8 mouse cellular contexts compared by ENCODE assay signal in genomic region chr7:133636738-133637352, GRCm38 (mm10). TPM values are rescaled to one million over a fixed set of nuclear protein-coding genes. Genes with fewer than 3 reads are reported as not detected.
DNase-seq lines count a peak whose midpoint lies in the region; ATAC-seq and TF ChIP-seq lines count a peak whose summit lies in the region.

No protein-coding gene starts in this region.

- no peaks in the 10 kb centered on the region for H3K9me3 ChIP-seq in MEL (replicated peaks; ENCODE audit: insufficient read depth, low read length)
- H3K9me3 ChIP-seq in hindbrain, embryonic 10.5 days = no peaks in the 10 kb centered on the region
- no peaks in the 10 kb centered on the region for H3K9me3 ChIP-seq in lung, postnatal 0 days (ENCODE audit: low read length)

- no peaks in the 10 kb centered on the region for H3K27me3 ChIP-seq in MEL (ENCODE audit: control insufficient read depth in 1 of 2, insufficient read depth in 2 of 2, low read length in 2 of 2)
- no peaks in the 10 kb centered on the region for H3K27me3 ChIP-seq in cerebellum, adult 2 months (ENCODE audit: control insufficient read depth, insufficient read depth, low read length)
- H3K27me3 ChIP-seq in hindbrain, embryonic 10.5 days (ENCODE audit: insufficient read depth, poor library complexity, severe bottlenecking) = no peaks in the 10 kb centered on the region
- H3K27me3 ChIP-seq in lung, postnatal 0 days (replicated peaks; ENCODE audit: insufficient read depth, low read length) = no peaks in the 10 kb centered on the region

- peak; percentile 80 for TF ChIP-seq RAD21 in MEL (IDR thresholded peaks at IDR 0.05; ENCODE audit: low read depth, low read length)

- under 1% methylated on average over 21 of the region's 21 CpGs for whole genome bisulfite sequencing in cerebellum, adult 2 months
- 2% methylated on average over 21 of the region's 21 CpGs for WGBS in hindbrain, embryonic 10.5 days
- WGBS in lung, postnatal 0 days = 3% methylated on average over 21 of the region's 21 CpGs

- H3K4me2 ChIP-seq in lung, postnatal 0 days (replicated peaks; ENCODE audit: low read depth, low read length) = peak overlapping the region; percentile 75

- H3K4me3 ChIP-seq in MEL (ENCODE audit: control insufficient read depth in 1 of 2, insufficient read depth in 1 of 2, low read depth in 2 of 2, low read length in 2 of 2) = peak overlapping the region; percentile 57 to 71
- peak overlapping the region; percentile 72 for H3K4me3 ChIP-seq in cerebellum, adult 2 months (replicated peaks; ENCODE audit: insufficient read depth, low read depth, low read length)
- H3K4me3 ChIP-seq in hindbrain, embryonic 10.5 days = peak overlapping the region; percentile 87
- peak overlapping the region; percentile 94 for H3K4me3 ChIP-seq in lung, postnatal 0 days (ENCODE audit: low read depth, low read length)

- peaks cover 0 to 9% of the 10 kb centered on the region in 2 experiments; a peak in 1 of 4 replicates for H3K4me1 ChIP-seq in MEL (ENCODE audit: control insufficient read depth in 1 of 2, insufficient read depth in 2 of 2, low read length in 2 of 2)
- H3K4me1 ChIP-seq in cerebellum, adult 2 months (ENCODE audit: control insufficient read depth, insufficient read depth, low read length) = no peaks in the 10 kb centered on the region; the same call in 1 of the 2 replicates
- peaks cover 16% of the 10 kb centered on the region for H3K4me1 ChIP-seq in hindbrain, embryonic 10.5 days (replicated peaks)
- no peaks in the 10 kb centered on the region for H3K4me1 ChIP-seq in lung, postnatal 0 days (ENCODE audit: insufficient read depth, low read depth, low read length)

- peak; percentile 92 for DNase-seq in MEL (ENCODE audit: low read depth, low spot score)
- peak; percentile 88 to 95 for DNase-seq in cerebellum, adult 2 months
- DNase-seq in forelimb bud, embryonic 11.5 days (ENCODE audit: low read depth, low spot score) = peak; percentile 93
- DNase-seq in hindbrain, embryonic 10.5 days (ENCODE audit: low spot score) = peak; percentile 89
- DNase-seq in layer of hippocampus, adult 9-11 months = peak; percentile 87
- DNase-seq in lung, postnatal 0 days (ENCODE audit: low spot score) = peak; percentile 87
- DNase-seq in ovary, postnatal 14 days (ENCODE audit: low spot score) = peak; percentile 88
- DNase-seq in thymus, postnatal 14 days = peak; percentile 92

- peak; percentile 73 to 82 (median 79) for TF ChIP-seq CTCF in MEL (IDR thresholded peaks at IDR 0.05 in 2 of 3, conservative IDR thresholded peaks at IDR 0.05 in 1 of 3; ENCODE audit: control insufficient read depth in 1 of 3, insufficient read depth in 1 of 3, low read depth in 2 of 3, low read length in 3 of 3, poor library complexity in 1 of 3, severe bottlenecking in 1 of 3)
- TF ChIP-seq CTCF in cerebellum, adult 2 months (IDR thresholded peaks at IDR 0.05; ENCODE audit: borderline replicate concordance, insufficient read depth, low read depth, low read length) = peak; percentile 83
- TF ChIP-seq CTCF in lung, postnatal 0 days (IDR thresholded peaks at IDR 0.05) = peak; percentile 81

- TF ChIP-seq POLR2A in MEL (IDR thresholded peaks at IDR 0.05; ENCODE audit: control insufficient read depth in 1 of 2, insufficient read depth in 1 of 2, low read depth in 1 of 2, low read length in 2 of 2, poor library complexity in 1 of 2) = 0 out of 4 replicates have a peak, but pooled peaks of 1 of the 2 experiments have one; percentile 6
- TF ChIP-seq POLR2A in cerebellum, adult 2 months (IDR thresholded peaks at IDR 0.05; ENCODE audit: borderline replicate concordance, insufficient read depth, low read length) = no peak

- H3K9ac ChIP-seq in MEL (ENCODE audit: control insufficient read depth, low read depth, low read length, poor library complexity, severe bottlenecking) = peak overlapping the region; percentile 80
- H3K9ac ChIP-seq in lung, postnatal 0 days (replicated peaks; ENCODE audit: low read depth) = peak overlapping the region; percentile 75

- peaks cover 16% of the 10 kb centered on the region for H3K79me2 ChIP-seq in MEL (ENCODE audit: control insufficient read depth, insufficient read depth, low read length, poor library complexity)

- peak overlapping the region; percentile 55 for H3K27ac ChIP-seq in MEL (ENCODE audit: control insufficient read depth, low read depth, low read length)
- peak overlapping the region; percentile 50 for H3K27ac ChIP-seq in cerebellum, adult 2 months (ENCODE audit: insufficient read depth, low read length)
- H3K27ac ChIP-seq in hindbrain, embryonic 10.5 days = peak overlapping the region; percentile 97
- H3K27ac ChIP-seq in lung, postnatal 0 days (ENCODE audit: low read length) = peak overlapping the region; percentile 95

- peak; percentile 36 for ATAC-seq in lung, postnatal 0 days

- TF ChIP-seq EP300 in MEL (IDR thresholded peaks at IDR 0.05; ENCODE audit: low read depth in 1 of 2, low read length in 2 of 2) = peak in 1 of 2 experiments; percentile 3; a peak in 1 of 4 replicates
- no peak for TF ChIP-seq EP300 in lung, postnatal 0 days (IDR thresholded peaks at IDR 0.05)

- H3K36me3 ChIP-seq in MEL (ENCODE audit: control insufficient read depth in 1 of 2, insufficient read depth in 2 of 2, low read length in 2 of 2) = peaks cover 6 to 10% of the 10 kb centered on the region in 2 experiments
- peaks cover 29% of the 10 kb centered on the region for H3K36me3 ChIP-seq in hindbrain, embryonic 10.5 days
- H3K36me3 ChIP-seq in lung, postnatal 0 days (ENCODE audit: insufficient read depth, low read length) = no peaks in the 10 kb centered on the region

TF ChIP-seq in MEL, 35 proteins besides CTCF, POLR2A, EP300 and RAD21 (continues in another document):
- TF ChIP-seq MYB (IDR thresholded peaks at IDR 0.05; ENCODE audit: low read depth, low read length) (no peak), NELFE (IDR thresholded peaks at IDR 0.05; ENCODE audit: low read depth, low read length) (no peak; the same call in 1 of the 2 replicates), ELF1 (IDR thresholded peaks at IDR 0.05; ENCODE audit: low read depth, low read length) (no peak), ZKSCAN1 (IDR thresholded peaks at IDR 0.05; ENCODE audit: low read depth, low read length) (no peak), NRF1 (IDR thresholded peaks at IDR 0.05; ENCODE audit: insufficient read depth, low read depth, low read length, poor library complexity, severe bottlenecking) (no peak), SIN3A (IDR thresholded peaks at IDR 0.05; ENCODE audit: low read length) (no peak), UBTF (IDR thresholded peaks at IDR 0.05; ENCODE audit: borderline replicate concordance, insufficient read depth, low read depth, low read length) (no peak), TBP (IDR thresholded peaks at IDR 0.05; ENCODE audit: low read depth, low read length) (no peak), TCF12 (IDR thresholded peaks at IDR 0.05; ENCODE audit: low read depth, low read length) (no peak), MAZ (IDR thresholded peaks at IDR 0.05; ENCODE audit: low read depth, low read length) (no peak), GATA1 (IDR thresholded peaks at IDR 0.05; ENCODE audit: low read depth, low read length) (no peak), MAX (IDR thresholded peaks at IDR 0.05; ENCODE audit: low read length) (peak; percentile 57; the same call in 1 of the 2 replicates), USF2 (IDR thresholded peaks at IDR 0.05; ENCODE audit: borderline replicate concordance in 1 of 2, insufficient read depth in 1 of 2, low read depth in 1 of 2, low read length in 2 of 2) (no peak), MYC (IDR thresholded peaks at IDR 0.05; ENCODE audit: low read depth, low read length) (no peak), E2F4 (IDR thresholded peaks at IDR 0.05; ENCODE audit: borderline replicate concordance, low read depth, low read length) (no peak), POLR2AphosphoS2 (IDR thresholded peaks at IDR 0.05; ENCODE audit: low read length) (no peak), JUND (IDR thresholded peaks at IDR 0.05; ENCODE audit: low read depth, low read length) (no peak), ZMIZ1 (IDR thresholded peaks at IDR 0.05; ENCODE audit: low read depth, low read length) (0 out of 2 replicates have a peak, but pooled peaks have one; percentile 6), USF1 (IDR thresholded peaks at IDR 0.05; ENCODE audit: low read depth, low read length) (no peak), MEF2A (IDR thresholded peaks at IDR 0.05; ENCODE audit: extremely low read depth, insufficient replicate concordance, low read depth, low read length, poor library complexity, severe bottlenecking) (no peak), BHLHE40 (IDR thresholded peaks at IDR 0.05; ENCODE audit: borderline replicate concordance, low read depth, low read length) (no peak), ZNF384 (IDR thresholded peaks at IDR 0.05; ENCODE audit: low read depth, low read length) (peak; percentile 97), MXI1 (IDR thresholded peaks at IDR 0.05; ENCODE audit: low read depth, low read length) (no peak; the same call in 1 of the 2 replicates), CHD2 (IDR thresholded peaks at IDR 0.05; ENCODE audit: low read length) (no peak)

RNA-seq across cellular contexts. Expression of gene Edrf1, which starts 0.5 kb away (rescaled TPM):
- 26.5 and 28.1 TPM in 2 replicates for total RNA-seq in MEL (2012; rRNA removed)
- 100 to 1,000 TPM in 1 of 2 experiments, 10 to 100 TPM in 1; 17.8 to 104 TPM for polyA plus RNA-seq in MEL (2012; ENCODE audit: insufficient read depth in 1 of 2, insufficient read length in 2 of 2, low read depth in 1 of 2, low replicate concordance in 2 of 2, missing spikeins in 1 of 2)
- polyA plus RNA-seq in cerebellum, adult 2 months (2012; rRNA removed) = 26.3 and 28.3 TPM in 2 replicates
- polyA plus RNA-seq in hindbrain, embryonic 10.5 days (2016; fragmentation: Nextera tagmentation; extraction: Ambion mirVana) = 23.0 and 28.3 TPM in 2 replicates
- polyA plus RNA-seq in lung, postnatal 0 days (2015; fragmentation: Nextera tagmentation; extraction: Ambion mirVana) = 9.5 and 10.0 TPM in 2 replicates

RNA-seq across cellular contexts. Expression of gene Tex36, which starts 34.9 kb away (rescaled TPM):
- total RNA-seq in MEL (2012; rRNA removed) = not detected in 2 replicates
- polyA plus RNA-seq in MEL (2012; ENCODE audit: insufficient read depth in 1 of 2, insufficient read length in 2 of 2, low read depth in 1 of 2, low replicate concordance in 2 of 2, missing spikeins in 1 of 2) = not detected
- 0.35 and 0.41 TPM in 2 replicates for polyA plus RNA-seq in cerebellum, adult 2 months (2012; rRNA removed)
- 0.16 TPM in 1 of 2 replicates, not detected in the other for polyA plus RNA-seq in hindbrain, embryonic 10.5 days (2016; fragmentation: Nextera tagmentation; extraction: Ambion mirVana)
- not detected in 2 replicates for polyA plus RNA-seq in lung, postnatal 0 days (2015; fragmentation: Nextera tagmentation; extraction: Ambion mirVana)

RNA-seq across cellular contexts. Expression of gene Mmp21, which starts 43.0 kb away (rescaled TPM):
- not detected in 2 replicates for total RNA-seq in MEL (2012; rRNA removed)
- polyA plus RNA-seq in MEL (2012; ENCODE audit: insufficient read depth in 1 of 2, insufficient read length in 2 of 2, low read depth in 1 of 2, low replicate concordance in 2 of 2, missing spikeins in 1 of 2) = not detected
- polyA plus RNA-seq in cerebellum, adult 2 months (2012; rRNA removed) = 0.05 TPM in 1 of 2 replicates, not detected in the other
- polyA plus RNA-seq in hindbrain, embryonic 10.5 days (2016; fragmentation: Nextera tagmentation; extraction: Ambion mirVana) = 0.09 TPM in 1 of 2 replicates, not detected in the other
- 0.14 TPM in 1 of 2 replicates, not detected in the other for polyA plus RNA-seq in lung, postnatal 0 days (2015; fragmentation: Nextera tagmentation; extraction: Ambion mirVana)

Comparison
In these comparisons a context has a peak if more than half of its experiments do, and no peak if none do; other contexts are left out.
1. Peak in every context shown above with its lines: DNase-seq, ATAC-seq, H3K4me3 ChIP-seq and H3K27ac ChIP-seq.